In genomic region chr5:117976657-117977500, GRCm38 (mm10) we compare ENCODE assay signal across 8 mouse cellular contexts. TPM values are rescaled to one million over a fixed set of nuclear protein-coding genes. Genes with fewer than 3 reads are reported as not detected.
DNase-seq lines count a peak whose midpoint lies in the region; ATAC-seq and TF ChIP-seq lines count a peak whose summit lies in the region.

Fbxo21 (plus strand) TSS chr5:117976730.

- H3K27ac ChIP-seq in forebrain, embryonic 13.5 days: peak within 1 kb of the TSS; percentile 88
- peak within 1 kb of the TSS; percentile 87 for H3K27ac ChIP-seq in liver, postnatal 0 days (ENCODE audit: low read depth)
- H3K27ac ChIP-seq in neural tube, embryonic 14.5 days (ENCODE audit: low read depth, low read length): peak within 1 kb of the TSS; percentile 92

- peaks cover 34% of the 10 kb centered on the region for H3K36me3 ChIP-seq in E14TG2a.4 (ENCODE audit: insufficient read depth, low read length)
- peaks cover 29% of the 10 kb centered on the region for H3K36me3 ChIP-seq in forebrain, embryonic 13.5 days (ENCODE audit: poor library complexity, severe bottlenecking)
- peaks cover 5% of the 10 kb centered on the region; the same call in 1 of the 2 replicates for H3K36me3 ChIP-seq in liver, postnatal 0 days (replicated peaks; ENCODE audit: insufficient read depth, low read length)
- peaks cover 12% of the 10 kb centered on the region; the same call in 1 of the 2 replicates for H3K36me3 ChIP-seq in neural tube, embryonic 14.5 days (ENCODE audit: control insufficient read depth, insufficient read depth, low read length)

- intact Hi-C loops in heart, postnatal 10 days (cut with DNase I): no loop called here

- H3K9ac ChIP-seq in forebrain, embryonic 13.5 days: peak within 1 kb of the TSS; percentile 99
- H3K9ac ChIP-seq in liver, postnatal 0 days (replicated peaks): peak within 1 kb of the TSS; percentile 84
- peak within 1 kb of the TSS; percentile 97 for H3K9ac ChIP-seq in neural tube, embryonic 14.5 days (replicated peaks; ENCODE audit: low read depth, low read length)

- peak; percentile 91 for DNase-seq in c-Kit-positive CD71-positive TER-119-positive erythroid progenitor cells, embryonic 14.5 days (ENCODE audit: low spot score)
- peak; percentile 97 to 98 for DNase-seq in heart, postnatal 10 days
- DNase-seq in large intestine, adult 2 months (ENCODE audit: low read depth, low spot score): peak; percentile 73
- peak; percentile 95 for DNase-seq in liver, postnatal 0 days
- DNase-seq in testis, postnatal 10 days (ENCODE audit: low spot score): peak; percentile 99

- TF ChIP-seq EP300 in liver, postnatal 0 days (IDR thresholded peaks at IDR 0.05; ENCODE audit: low read depth): no peak

- peaks cover 27% of the 10 kb centered on the region for H3K4me1 ChIP-seq in E14TG2a.4 (replicated peaks; ENCODE audit: low read depth, low read length)
- peaks cover 36% of the 10 kb centered on the region for H3K4me1 ChIP-seq in forebrain, embryonic 13.5 days
- peaks cover 8% of the 10 kb centered on the region for H3K4me1 ChIP-seq in liver, postnatal 0 days (ENCODE audit: insufficient read depth)
- peaks cover 21% of the 10 kb centered on the region for H3K4me1 ChIP-seq in neural tube, embryonic 14.5 days (ENCODE audit: control insufficient read depth, insufficient read depth, low read length)

- H3K4me3 ChIP-seq in E14TG2a.4 (replicated peaks; ENCODE audit: low read length): peak within 1 kb of the TSS; percentile 97
- H3K4me3 ChIP-seq in forebrain, embryonic 13.5 days: peak within 1 kb of the TSS; percentile 100
- H3K4me3 ChIP-seq in liver, postnatal 0 days (ENCODE audit: low read depth, low read length): peak within 1 kb of the TSS; percentile 88
- peak within 1 kb of the TSS; percentile 97 for H3K4me3 ChIP-seq in neural tube, embryonic 14.5 days (ENCODE audit: low read depth, low read length)

- H3K27me3 ChIP-seq in E14TG2a.4 (ENCODE audit: insufficient read depth, low read length): peaks cover 2% of the 10 kb centered on the region
- no peaks in the 10 kb centered on the region for H3K27me3 ChIP-seq in forebrain, embryonic 13.5 days
- H3K27me3 ChIP-seq in liver, postnatal 0 days (ENCODE audit: insufficient read depth, low read length): no peaks in the 10 kb centered on the region
- no peaks in the 10 kb centered on the region for H3K27me3 ChIP-seq in neural tube, embryonic 14.5 days (ENCODE audit: control insufficient read depth, insufficient read depth, low read length)

- ATAC-seq in forebrain, embryonic 13.5 days: peak; percentile 89
- peak; percentile 76 for ATAC-seq in liver, postnatal 0 days
- peak; percentile 90 for ATAC-seq in neural tube, embryonic 14.5 days (ENCODE audit: low read depth)

- no peaks in the 10 kb centered on the region for H3K9me3 ChIP-seq in E14TG2a.4 (ENCODE audit: low read length)
- H3K9me3 ChIP-seq in forebrain, embryonic 13.5 days (replicated peaks): no peaks in the 10 kb centered on the region
- no peaks in the 10 kb centered on the region for H3K9me3 ChIP-seq in liver, postnatal 0 days (ENCODE audit: low read length)
- H3K9me3 ChIP-seq in neural tube, embryonic 14.5 days (ENCODE audit: control insufficient read depth, low read length): no peaks in the 10 kb centered on the region

- TF ChIP-seq CTCF in E14TG2a.4 (conservative IDR thresholded peaks at IDR 0.05; ENCODE audit: low read length): no peak
- peak; percentile 35; the same call in 1 of the 2 replicates for TF ChIP-seq CTCF in liver, postnatal 0 days (IDR thresholded peaks at IDR 0.05; ENCODE audit: low read depth)

- under 1% methylated on average over 83 of the region's 88 CpGs for WGBS in forebrain, embryonic 13.5 days
- under 1% methylated on average over 88 of the region's 88 CpGs for WGBS in large intestine, adult 2 months
- WGBS in liver, postnatal 0 days (ENCODE audit: insufficient replicate concordance): 1% methylated on average over 82 of the region's 88 CpGs
- WGBS in neural tube, embryonic 14.5 days: under 1% methylated on average over 68 of the region's 88 CpGs

- H3K4me2 ChIP-seq in forebrain, embryonic 13.5 days: peak within 1 kb of the TSS; percentile 87
- peak within 1 kb of the TSS; percentile 96 for H3K4me2 ChIP-seq in liver, postnatal 0 days (ENCODE audit: low read depth, low read length)
- H3K4me2 ChIP-seq in neural tube, embryonic 14.5 days (ENCODE audit: low read depth, low read length): peak within 1 kb of the TSS; percentile 85

RNA-seq across cellular contexts. Expression of gene Fbxo21, which starts in this region (rescaled TPM):
- 141 and 154 TPM in 2 replicates for polyA plus RNA-seq in forebrain, embryonic 13.5 days (2015; fragmentation: Nextera tagmentation; extraction: Ambion mirVana)
- total RNA-seq in heart, postnatal 10 days (2021): 10 to 100 TPM; 47.4 to 55.5 TPM
- polyA plus RNA-seq in large intestine, adult 2 months (2012; rRNA removed): 10.6 and 11.9 TPM in 2 replicates
- 29.9 and 33.0 TPM in 2 replicates for polyA plus RNA-seq in liver, postnatal 0 days (2015; fragmentation: Nextera tagmentation; extraction: Ambion mirVana)
- 143 and 159 TPM in 2 replicates for polyA plus RNA-seq in neural tube, embryonic 14.5 days (2014; fragmentation: Nextera tagmentation; extraction: Ambion mirVana)

Comparison
In these comparisons a context has a peak if more than half of its experiments do, and no peak if none do; other contexts are left out.
1. Peak in every context shown above with its lines: DNase-seq, ATAC-seq, H3K4me3 ChIP-seq and H3K27ac ChIP-seq.